Mouse (Mus musculus) frontal cortex, postnatal 10 days (tissue): Measurements from ENCODE around the gene Meox1.

Experiments used
- DNase-seq, 2 experiments: peaks; one replicate each; pipeline ENCODE4 v3.0.0; 2022; ENCODE audit warnings: low spot score in 2 of 2, mixed read lengths in 1 of 2

The Meox1 gene

GRCm38 (mm10) chr11:101898328-101898727 is 4.2 kb upstream of the Meox1 start:
- no peak for DNase-seq

GRCm38 (mm10) chr11:101896546-101897361 is 2.6 kb upstream of the Meox1 start:
- DNase-seq, result no peak

GRCm38 (mm10) chr11:101893560-101893959 is 614 bp downstream of the Meox1 start:
- no peak for DNase-seq

GRCm38 (mm10) chr11:101891451-101891850 is 2.7 kb downstream of the Meox1 start:
- DNase-seq, result no peak

- DNase-seq, result no peak
Observed at GRCm38 (mm10) chr11:101889781-101890180, 4.4 kb downstream of the Meox1 start.

- DNase-seq, result no peak
Observed at GRCm38 (mm10) chr11:101888820-101889219, 5.4 kb downstream of the Meox1 start.

GRCm38 (mm10) chr11:101886436-101886835 is 7.7 kb downstream of the Meox1 start:
- DNase-seq, result no peak

GRCm38 (mm10) chr11:101885881-101886319 is 8.3 kb downstream of the Meox1 start:
- no peak for DNase-seq

- DNase-seq, result no peak
Observed at GRCm38 (mm10) chr11:101885232-101885631, 8.9 kb downstream of the Meox1 start.

GRCm38 (mm10) chr11:101883911-101884310 is 10.3 kb downstream of the Meox1 start:
- DNase-seq, result no peak

GRCm38 (mm10) chr11:101882500-101883290 is 11.5 kb downstream of the Meox1 start:
- DNase-seq, result no peak

GRCm38 (mm10) chr11:101881604-101882071 is 12.5 kb downstream of the Meox1 start:
- DNase-seq, result peak; percentile 35 to 47

GRCm38 (mm10) chr11:101881185-101881584 is 13.0 kb downstream of the Meox1 start:
- DNase-seq, result no peak

GRCm38 (mm10) chr11:101879672-101880071 is 14.5 kb downstream of the Meox1 start:
- no peak for DNase-seq

GRCm38 (mm10) chr11:101878696-101879095 is 15.5 kb downstream of the Meox1 start:
- DNase-seq, result no peak

GRCm38 (mm10) chr11:101874978-101875377 is 19.2 kb downstream of the Meox1 start:
- DNase-seq, result no peak

- DNase-seq, result no peak
Observed at GRCm38 (mm10) chr11:101873909-101874308, 20.3 kb downstream of the Meox1 start.

- DNase-seq, result no peak
Observed at GRCm38 (mm10) chr11:101871435-101871834, 22.7 kb downstream of the Meox1 start.

- DNase-seq, result peak; percentile 64 to 67
Observed at GRCm38 (mm10) chr11:101870067-101870765, 24.0 kb downstream of the Meox1 start.

GRCm38 (mm10) chr11:101867513-101868052 is 26.6 kb downstream of the Meox1 start:
- no peak for DNase-seq

- DNase-seq, result no peak
Observed at GRCm38 (mm10) chr11:101858742-101859141, 35.4 kb downstream of the Meox1 start.
